Mouse (Mus musculus) gastrocnemius, adult 8-10 months (tissue): ENCODE data around the gene Sipa1l2. TPM values are rescaled to one million over a fixed set of nuclear protein-coding genes. Genes with fewer than 3 reads are reported as not detected.

Source experiments
- DNase-seq, 2 experiments: peaks; one replicate each; pipeline ENCODE4 v3.0.0; 2022; ENCODE audit warnings: low spot score in 2 of 2
- total RNA-seq, 4 experiments: library from RNA; stranded (reverse); gene quantifications; 2 replicates each; pipeline ENCODE4 v1.2.4; 2022

The Sipa1l2 gene
- total RNA-seq, 4 experiments from 2014 or later = 3.9 to 5.4 (median 4.5) TPM

DNA sequence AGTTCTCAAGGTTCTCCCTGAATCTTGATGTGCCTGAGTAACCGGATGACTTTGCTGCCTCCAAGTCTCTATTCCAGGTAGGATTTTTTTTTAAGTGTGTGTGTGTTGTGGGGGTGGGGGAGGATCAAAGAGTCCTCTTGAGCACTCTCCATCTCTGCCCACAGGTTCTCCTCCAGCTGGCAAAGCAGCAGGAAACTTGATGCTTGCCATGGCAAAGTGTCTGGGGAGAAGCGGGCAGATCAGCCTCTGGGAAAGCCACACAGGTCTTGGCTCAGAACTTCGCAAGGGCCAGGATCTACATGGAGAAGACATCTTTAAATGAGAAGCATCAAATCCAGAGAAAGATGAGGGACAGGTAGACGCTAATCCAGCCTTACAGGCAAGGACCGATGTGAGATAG is 10.8 kb upstream of the Sipa1l2 start:
- DNase-seq = peak in 1 of 2 experiments; percentile 44

DNA sequence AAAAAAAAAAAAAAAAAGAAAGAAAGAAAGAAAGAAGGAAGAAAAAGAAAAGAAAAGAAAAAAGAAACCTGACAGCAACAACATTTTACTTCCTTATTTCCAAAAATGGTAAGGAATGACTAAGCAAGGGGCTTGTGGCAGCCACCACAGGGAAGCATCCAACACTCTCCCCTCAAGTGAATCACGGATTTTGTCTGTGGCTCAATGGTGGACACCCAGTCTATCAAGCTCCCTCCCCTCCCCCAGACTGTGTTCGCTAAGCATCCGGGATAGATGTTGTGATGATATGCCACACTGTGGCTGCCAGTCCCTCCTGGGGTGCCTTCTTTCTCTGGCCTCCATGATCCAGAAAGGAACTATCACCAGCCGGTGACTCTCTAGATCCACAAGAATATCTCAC is 6.5 kb upstream of the Sipa1l2 start:
- DNase-seq = no peak

DNA sequence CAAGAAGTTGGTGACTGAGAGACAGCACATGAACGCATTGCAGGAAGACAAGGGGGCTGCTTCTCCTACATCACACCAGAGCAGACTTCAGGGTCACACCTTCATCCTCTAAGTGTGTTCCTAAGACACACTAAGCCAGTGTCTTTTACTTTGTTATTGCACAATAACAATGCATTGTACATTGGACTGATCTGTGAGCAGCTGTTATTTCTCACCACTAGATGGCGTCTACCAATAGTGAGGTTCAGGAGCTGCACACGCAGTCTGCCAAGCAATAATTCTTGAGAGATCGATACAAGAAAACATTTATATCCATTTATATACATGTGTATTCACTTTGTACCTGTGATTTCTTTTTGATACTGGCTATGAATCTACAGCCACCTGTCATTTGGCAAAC is 4.7 kb upstream of the Sipa1l2 start:
- no peak for DNase-seq

DNA sequence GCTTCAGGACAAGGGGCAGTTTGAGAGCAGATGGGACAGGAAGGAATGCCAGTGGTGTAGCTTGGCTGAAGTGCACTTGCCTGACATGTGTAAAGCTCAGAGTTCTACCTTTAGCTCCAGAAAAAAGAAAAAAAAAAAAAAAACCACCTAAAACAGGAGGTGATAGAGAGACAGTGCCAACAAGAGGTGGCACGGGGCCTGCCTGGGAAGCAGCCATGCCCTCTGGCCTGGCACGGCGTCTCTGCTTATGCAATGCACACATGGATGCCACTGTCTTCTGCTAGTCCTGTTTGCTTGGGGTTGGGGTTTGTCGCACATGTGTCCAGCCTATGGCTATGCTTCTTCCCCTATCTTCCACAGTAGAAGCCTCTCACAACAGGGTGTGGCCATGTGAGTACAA is 2.6 kb upstream of the Sipa1l2 start:
- DNase-seq = no peak

DNA sequence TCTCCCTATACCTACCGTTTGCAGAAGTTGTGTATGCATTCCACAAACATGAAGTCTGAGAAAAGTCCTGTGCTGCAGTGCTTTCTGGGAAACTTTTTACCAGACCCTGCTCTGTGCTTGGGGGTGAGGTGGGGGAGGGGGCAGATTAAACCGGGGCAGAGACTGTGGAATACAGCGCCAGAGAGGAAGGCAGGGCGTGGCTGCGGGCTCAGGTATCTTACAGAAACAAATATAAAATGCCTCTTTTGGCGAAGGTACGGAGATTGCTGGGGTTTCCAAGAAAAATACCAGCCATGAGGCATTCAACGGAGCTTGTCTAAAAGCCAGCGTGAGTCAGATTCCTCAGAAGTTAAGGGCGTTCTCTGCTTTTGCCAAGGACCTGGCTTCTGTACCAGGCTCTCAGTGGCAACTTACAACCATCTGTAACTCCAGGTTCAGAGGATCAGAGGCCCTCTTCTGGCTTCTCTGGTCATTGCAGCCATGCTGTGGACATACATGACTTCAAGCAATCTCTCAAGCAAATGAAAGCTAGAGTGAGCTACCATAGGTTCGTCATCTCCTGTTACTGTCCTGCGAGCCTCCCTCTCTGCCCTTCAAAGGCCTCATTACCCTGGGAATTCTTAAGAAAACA is 1.3 kb upstream of the Sipa1l2 start:
- no peak for DNase-seq

DNA sequence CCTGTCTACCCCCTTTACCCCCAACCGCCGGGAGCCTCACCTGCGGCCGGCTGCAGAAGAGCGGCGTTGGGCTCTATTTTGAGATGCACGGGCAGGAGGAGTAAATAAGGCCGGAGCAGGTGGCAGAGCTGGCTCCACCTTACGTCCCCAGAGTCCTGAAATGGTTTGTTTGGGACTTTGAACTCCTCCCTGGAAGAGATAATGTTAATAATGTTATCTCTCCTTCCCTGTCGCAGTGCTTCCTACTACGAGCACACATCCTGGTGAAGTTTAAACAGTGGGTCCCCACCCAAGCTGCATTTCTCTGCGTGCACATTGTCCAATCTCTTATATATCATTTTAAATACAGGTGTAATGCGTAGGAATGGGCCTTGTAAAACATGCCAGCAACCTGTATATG is 781 bp upstream of the Sipa1l2 start:
- no peak for DNase-seq

DNA sequence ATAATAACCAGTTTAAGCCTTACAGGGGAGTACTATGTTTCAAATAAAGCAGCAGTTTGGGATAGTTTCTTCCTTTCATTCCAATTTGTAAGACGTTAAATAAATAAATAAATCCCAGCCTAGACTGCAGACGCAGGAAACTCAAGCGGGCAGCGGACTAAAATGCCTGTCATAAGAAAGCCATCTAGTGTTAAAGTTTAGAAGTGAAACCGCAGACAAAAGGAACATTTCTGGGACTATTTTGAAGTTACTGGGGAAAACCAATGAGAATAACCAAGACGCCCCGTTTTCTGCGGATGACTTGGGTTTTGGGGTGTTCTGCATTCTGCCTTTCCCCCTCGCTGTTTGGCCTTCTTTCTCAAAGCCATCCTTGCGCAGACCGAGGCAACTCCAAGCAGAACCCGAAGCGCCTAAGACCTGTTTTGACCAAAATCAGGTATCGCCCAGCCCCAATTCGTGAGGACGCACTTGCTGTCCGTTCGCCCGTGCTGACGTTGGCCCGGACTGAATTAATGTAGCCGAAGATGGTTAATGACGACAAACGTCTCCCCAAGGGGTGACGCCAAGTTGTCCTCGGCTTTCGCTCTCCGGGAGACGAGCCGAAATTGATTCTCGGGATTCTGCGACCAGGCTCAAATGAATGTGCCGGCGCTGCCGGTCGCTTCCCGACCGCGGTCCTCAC is 616 bp downstream of the Sipa1l2 start:
- DNase-seq = peak in 1 of 2 experiments; percentile 15

DNA sequence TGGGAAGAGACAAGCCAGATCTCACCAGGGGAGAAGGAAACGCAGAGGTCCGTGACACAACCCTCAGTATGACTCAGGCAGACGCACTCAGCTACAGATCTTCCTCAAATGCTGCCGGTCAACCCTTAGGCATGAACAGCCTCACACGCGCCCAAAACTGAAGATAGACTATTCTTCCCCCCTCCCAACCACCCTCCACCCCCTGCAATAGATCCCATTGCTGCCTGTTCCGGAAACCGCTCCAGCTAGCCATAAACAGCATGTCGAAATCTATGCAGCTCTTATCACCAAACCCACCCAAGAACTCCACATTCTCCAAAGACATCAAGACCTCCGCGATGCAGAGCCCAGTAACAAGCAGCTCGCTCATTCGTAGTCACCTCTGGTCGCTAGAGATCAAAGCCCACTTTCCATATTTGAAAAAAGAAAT is 1.2 kb downstream of the Sipa1l2 start:
- DNase-seq = no peak

DNA sequence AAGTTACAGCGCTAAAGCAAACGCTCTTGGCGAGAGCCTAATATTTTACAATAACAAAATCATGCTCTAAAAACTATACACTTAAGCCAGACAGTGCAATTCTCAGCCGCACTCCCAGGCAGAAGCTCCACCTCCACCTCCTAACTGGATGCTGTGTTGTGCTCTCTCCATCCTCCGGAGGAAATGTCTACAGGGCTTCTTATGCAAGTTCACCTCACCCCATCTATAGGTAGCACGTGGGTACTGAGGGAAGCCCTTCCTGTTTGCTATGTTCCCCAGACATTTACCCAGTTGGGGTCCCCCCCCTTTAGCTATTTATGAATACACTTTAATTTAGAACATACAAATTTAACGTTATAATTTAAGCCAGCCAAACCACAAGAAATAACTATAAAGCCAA is 2.0 kb downstream of the Sipa1l2 start:
- no peak for DNase-seq

DNA sequence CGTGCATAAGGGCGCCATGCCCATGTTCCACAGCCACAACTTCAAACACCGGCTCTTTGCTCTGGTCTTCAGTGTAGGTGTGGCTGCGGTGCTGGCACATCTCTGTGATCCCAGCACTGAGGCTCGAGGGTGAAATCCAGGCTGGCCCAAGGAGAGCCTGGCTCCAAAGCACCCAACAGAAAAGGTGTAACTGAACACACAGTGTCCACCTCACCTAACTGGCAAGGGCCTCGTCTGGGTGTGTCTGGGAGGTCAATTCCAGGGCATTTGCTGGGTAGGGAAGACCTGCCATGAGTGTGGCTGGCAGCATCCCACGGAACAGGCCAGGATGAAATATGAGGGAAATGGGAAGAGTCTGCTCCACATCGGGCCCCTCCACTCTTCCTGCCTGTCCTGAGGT is 6.7 kb downstream of the Sipa1l2 start:
- no peak for DNase-seq

DNA sequence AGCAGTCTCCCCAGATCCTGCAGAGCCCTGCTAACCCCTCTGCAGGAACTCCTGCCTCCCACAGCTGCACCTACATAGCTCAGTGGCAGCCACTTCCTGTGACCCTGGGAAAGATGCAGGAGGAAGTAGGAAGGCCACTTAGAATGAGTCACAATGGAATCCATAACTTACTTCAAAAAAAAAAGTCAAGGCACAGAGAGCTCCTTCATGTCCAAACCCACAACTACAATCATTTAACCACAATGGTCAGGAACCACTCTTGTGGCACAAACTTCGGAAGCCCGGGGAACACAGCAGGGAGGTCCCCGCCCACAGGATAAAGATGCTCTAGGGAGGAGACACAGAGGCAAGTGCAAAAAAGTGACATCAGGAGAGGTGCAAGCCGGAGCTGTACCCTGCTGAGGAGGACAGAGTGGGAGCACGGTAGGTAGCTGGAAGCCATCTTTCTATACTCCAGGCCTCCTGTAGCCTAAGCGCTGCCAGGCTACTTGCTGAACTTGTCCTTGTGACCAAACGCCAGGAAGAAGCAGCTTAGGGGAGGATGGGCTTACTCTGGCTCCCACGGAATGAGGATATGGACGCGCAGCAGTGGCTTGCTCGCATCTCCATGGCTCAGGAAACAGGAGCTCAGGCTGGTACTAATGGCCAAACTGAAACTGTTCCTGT is 8.7 kb downstream of the Sipa1l2 start:
- no peak for DNase-seq

DNA sequence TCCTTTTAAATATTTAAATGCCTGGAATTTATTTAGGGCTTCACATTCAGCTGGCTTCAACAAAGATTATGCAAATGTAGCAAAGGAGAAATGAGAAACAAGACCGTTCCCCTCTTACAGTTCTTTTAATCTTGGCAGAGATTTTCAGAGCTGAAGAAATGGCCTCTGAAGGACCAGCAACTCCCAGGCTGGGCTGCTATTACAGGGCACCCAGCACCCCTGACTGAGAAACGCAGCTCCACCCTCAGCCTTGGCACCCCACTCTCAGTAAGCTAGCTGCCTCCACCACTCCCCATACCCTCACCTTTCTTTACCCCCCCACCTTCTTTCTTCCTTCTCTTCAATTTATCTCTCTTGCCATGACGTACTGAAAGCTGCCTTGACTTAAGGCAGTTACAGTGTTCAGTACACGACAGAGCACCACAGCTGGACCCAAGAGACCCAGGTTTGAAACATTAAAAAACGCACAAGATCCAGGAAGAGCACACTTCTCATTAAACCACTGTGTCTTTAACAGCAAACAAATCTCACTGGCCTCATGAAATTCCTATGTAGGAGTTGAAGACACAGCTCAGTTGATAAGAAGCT is 10.4 kb downstream of the Sipa1l2 start:
- DNase-seq = no peak

DNA sequence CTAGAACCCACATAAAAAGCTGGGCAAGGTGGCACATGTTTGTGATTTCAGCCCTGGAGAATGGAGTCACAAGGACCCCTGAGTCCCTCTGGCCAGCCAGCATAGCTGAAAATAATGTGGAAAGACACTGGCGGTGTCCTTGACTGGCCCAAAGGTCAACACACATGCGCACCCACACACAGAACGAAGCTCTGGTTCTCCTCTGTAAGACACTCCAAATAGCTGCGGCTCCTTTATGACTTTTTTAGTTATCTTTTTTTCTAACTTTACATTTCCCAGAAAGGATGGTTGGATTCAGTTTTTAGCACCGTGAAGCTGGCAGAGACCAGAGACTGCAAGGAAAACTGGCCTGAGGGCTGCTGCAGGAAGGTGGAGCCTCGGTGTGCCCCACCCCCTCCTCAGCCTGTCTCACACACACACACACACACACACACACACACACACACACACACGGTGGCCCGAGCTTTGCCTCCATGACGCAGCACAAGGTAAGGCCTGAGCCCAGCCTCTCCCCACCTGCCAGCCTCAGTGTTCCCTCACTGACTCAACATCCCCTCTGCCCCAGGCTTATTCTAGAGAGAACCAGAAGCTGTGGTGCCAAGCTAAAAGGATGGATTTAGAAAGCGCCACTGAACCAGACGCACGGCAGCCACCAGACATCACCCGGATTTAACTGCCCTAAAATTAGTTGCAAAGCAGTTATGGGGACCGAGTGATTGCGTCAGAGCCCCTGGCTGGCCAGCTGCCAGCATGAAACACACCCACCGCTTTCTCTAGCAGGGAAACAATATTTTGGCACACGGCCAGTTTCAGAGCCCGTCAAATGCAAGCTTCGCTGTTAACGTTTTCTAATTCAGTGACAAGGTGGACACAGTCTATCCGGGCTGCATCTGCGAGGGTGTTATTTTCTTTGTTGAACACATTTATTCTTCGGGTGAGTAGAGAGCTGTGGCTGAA is 11.2 kb downstream of the Sipa1l2 start:
- DNase-seq = peak; percentile 38 to 64

DNA sequence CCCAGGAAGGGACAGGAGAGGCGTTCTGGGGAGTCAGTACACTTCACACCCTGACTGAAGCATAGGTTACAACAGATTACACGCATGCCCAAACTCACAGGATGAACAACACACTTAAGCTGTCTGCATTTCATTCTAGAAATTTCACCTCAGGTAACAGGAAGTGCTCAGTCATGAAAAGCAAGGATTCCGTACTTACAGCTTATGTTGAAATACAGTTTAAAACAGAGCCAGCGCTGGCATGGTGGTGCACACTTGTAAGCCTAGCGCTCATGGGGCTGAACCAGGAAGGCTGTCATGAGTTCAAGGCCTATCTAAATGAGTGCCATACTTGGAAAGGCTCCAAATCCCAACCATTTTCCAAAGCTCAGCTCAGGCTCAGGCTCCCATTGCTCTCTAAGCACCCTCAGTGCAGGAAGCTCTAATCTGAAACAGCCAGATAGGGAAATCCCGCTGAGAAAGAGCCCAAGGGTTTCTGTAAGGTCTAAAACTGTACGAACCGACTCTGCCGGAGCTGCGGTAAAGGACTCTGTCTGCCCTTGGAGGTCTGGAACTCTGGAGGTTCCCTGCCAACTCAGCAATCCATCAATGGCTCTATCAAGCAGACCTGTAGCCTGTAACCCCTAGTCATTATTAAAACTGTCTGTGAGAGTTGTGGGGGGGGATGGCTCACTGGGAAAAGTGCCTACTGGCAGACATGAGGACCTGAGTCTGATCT is 12.1 kb downstream of the Sipa1l2 start:
- no peak for DNase-seq

DNA sequence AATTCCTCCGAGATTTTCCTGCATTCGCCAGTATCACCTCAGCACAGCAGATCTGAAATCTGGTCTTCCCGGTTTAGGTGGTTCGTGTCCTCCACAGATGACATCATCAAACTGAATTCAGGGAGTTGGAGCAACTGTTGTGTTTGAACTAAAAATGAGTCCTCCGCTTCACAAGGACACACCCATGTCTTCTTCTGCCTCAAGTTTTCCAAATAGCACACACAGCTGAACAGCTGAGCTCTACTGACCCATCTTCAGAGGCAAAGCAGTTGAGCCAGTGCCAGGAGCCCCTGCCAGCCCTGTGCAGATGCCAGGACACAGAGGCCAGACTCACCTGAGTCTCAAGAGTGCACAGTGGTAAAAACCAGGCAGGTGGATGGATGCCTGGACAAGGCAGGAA is 12.9 kb downstream of the Sipa1l2 start:
- no peak for DNase-seq

DNA sequence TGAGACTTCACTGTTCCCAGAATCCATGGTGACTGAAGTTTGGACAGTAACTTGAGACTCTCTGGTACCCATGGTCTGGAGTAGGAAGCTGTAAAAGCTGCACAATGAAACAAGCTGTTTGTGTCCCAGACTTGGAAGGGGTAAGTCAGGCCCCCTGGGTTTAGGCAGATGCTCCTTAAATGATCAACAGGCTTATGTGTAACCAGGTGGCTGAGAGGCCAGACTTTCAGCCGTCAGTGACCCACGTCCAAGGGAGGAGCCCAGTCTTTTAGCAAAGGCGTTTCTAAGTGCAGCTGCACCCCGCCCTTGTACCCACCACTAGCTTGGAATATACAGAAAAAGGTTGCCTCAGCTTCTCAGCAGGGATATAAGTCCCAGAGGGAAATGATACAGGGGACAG is 19.0 kb downstream of the Sipa1l2 start:
- no peak for DNase-seq

DNA sequence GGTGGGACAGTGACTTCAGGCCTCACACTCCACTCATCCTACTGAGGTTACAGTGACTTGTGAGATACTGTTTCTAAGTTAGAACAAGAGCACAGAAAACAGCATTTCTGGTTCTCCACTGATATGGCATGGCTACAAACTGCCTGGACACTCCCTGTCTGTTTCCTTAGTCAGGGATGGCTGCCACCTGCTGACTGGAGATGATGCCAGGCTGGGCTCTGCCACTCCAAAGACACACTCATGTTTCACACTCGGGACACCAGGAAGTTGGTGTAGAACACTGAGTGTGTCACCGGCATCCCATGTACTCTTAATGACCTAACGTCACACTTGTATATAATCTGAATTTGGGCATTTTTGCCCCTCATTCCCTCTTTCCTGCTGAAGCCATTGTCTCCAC is 22.3 kb downstream of the Sipa1l2 start:
- no peak for DNase-seq

DNA sequence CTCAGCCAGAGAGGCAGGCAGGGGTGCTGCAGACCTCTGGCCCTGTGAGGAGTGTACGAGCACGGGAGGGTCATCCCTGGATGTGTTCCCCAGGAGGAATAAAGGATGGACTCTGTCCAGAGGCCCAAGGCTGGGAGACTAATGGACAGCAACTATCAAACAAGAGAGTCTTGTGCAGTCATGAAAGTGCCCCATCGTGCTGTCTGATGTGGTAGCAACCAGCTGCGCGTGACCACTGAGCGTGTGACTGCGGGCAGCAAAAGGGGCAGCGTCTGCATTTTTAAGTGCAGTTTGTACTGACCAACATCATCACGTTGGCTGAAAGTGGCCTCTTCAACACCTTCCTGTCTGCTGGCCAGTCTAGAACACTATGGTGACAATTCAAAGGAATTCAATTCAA is 23.7 kb downstream of the Sipa1l2 start:
- no peak for DNase-seq

DNA sequence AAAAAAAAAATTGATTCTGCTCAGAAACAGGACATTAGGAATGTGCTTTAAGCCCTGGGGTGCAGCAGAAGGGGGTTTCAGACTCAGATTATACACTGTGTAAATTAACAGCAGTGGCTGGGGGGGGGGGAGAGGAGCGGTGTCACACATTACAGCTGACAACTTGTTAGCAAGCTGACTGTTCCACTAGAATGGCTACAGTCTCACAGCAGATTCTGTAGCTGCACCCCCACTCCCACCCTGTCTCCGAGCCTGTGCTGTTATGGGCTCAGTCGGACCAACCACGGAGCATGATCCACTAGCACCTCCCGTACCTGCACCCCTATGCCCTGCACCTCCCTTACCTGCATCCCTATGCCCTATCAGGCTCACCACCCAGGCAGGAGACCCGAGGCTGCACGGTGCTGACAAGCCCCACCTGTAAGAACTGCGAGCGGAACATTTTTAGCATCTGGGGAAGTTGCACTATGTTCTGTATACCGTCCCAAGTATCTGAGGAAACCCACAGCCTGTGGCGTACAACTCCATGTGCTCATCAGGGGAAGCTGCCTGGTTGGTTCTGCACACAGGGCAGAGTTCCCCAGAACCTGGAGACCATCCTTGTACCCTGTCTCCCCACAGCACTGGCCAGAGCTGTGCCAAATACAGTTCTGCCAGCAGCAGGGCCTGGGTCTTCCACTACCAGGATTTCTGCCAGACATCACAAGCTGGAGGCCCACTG is 26.6 kb downstream of the Sipa1l2 start:
- no peak for DNase-seq
